Mouse (Mus musculus) liver, embryonic 15.5 days (tissue): ENCODE data around the gene Olfr284. TPM values are rescaled to one million over a fixed set of nuclear protein-coding genes. Genes with fewer than 3 reads are reported as not detected.

Experiments
- polyA plus RNA-seq: library from polyadenylated mRNA; unstranded; fragments of >200 nt; fragmentation: Nextera tagmentation; extraction: Ambion mirVana; gene quantifications from 2 replicates; pipeline ENCODE4 v1.2.1, GENCODE M21; 2015

The Olfr284 gene
- polyA plus RNA-seq, 1 experiment from 2014 or later = not detected

Other genes starting within 250 kb of the Olfr284 start
- gene Pfkm, start 248.4 kb downstream of the Olfr284 start, polyA plus RNA-seq = 22.2 and 24.3 TPM in 2 replicates
- gene Senp1, start 247.2 kb downstream of the Olfr284 start, polyA plus RNA-seq = 13.7 and 14.8 TPM in 2 replicates
- gene Asb8, start 175.4 kb downstream of the Olfr284 start, polyA plus RNA-seq = 20.4 and 23.8 TPM in 2 replicates
- gene Ccdc184, start 173.8 kb downstream of the Olfr284 start, polyA plus RNA-seq = 0.06 TPM in 1 of 2 replicates, not detected in the other
- not detected in 2 replicates for gene Olfr288, start 145.4 kb downstream of the Olfr284 start, polyA plus RNA-seq
- not detected in 2 replicates for gene Gm44579, start 120.0 kb downstream of the Olfr284 start, polyA plus RNA-seq
- not detected in 2 replicates for gene Olfr287, start 119.9 kb downstream of the Olfr284 start, polyA plus RNA-seq
- gene Olfr286, start 106.5 kb downstream of the Olfr284 start, polyA plus RNA-seq = not detected in 2 replicates
- not detected in 2 replicates for gene H1fnt, start 83.7 kb downstream of the Olfr284 start, polyA plus RNA-seq
- gene Zfp641, start 44.8 kb downstream of the Olfr284 start, polyA plus RNA-seq = 0.08 TPM in 2 replicates
- not detected in 2 replicates for gene Olfr285, start 23.6 kb downstream of the Olfr284 start, polyA plus RNA-seq
- gene Olfr283, start 40.0 kb upstream of the Olfr284 start, polyA plus RNA-seq = not detected in 2 replicates
- not detected in 2 replicates for gene Olfr282, start 90.2 kb upstream of the Olfr284 start, polyA plus RNA-seq
- gene Olfr281, start 111.6 kb upstream of the Olfr284 start, polyA plus RNA-seq = not detected in 2 replicates
- gene OR5BS1P, start 128.9 kb upstream of the Olfr284 start, polyA plus RNA-seq = not detected in 2 replicates
- gene Lalba, start 141.7 kb upstream of the Olfr284 start, polyA plus RNA-seq = not detected in 2 replicates
- not detected in 2 replicates for gene Olfr279, start 151.4 kb upstream of the Olfr284 start, polyA plus RNA-seq
- 32.0 and 35.4 TPM in 2 replicates for gene Kansl2, start 193.3 kb upstream of the Olfr284 start, polyA plus RNA-seq
- 25.1 and 28.2 TPM in 2 replicates for gene Ccnt1, start 229.9 kb upstream of the Olfr284 start, polyA plus RNA-seq
- not detected in 2 replicates for gene 4930415O20Rik, start 230.0 kb upstream of the Olfr284 start, polyA plus RNA-seq